Mouse (Mus musculus) erythroblast, embryonic 14.5 days (primary cell): ENCODE results near the gene Ptk6.
A peak's percentile ranks its signal among the peaks of the same experiment; 100 is the strongest.

Source experiments
- GATA1 ChIP-seq: IDR thresholded peaks from 2 replicates; pipeline ENCODE4 v1.6.1; 2012; ENCODE audit warnings: low read length, inconsistent platforms, mixed read lengths
- TAL1 ChIP-seq: IDR thresholded peaks from 3 replicates; pipeline ENCODE4 v1.6.1; 2012; ENCODE audit warnings: low read length, inconsistent platforms, mixed read lengths

DNA sequence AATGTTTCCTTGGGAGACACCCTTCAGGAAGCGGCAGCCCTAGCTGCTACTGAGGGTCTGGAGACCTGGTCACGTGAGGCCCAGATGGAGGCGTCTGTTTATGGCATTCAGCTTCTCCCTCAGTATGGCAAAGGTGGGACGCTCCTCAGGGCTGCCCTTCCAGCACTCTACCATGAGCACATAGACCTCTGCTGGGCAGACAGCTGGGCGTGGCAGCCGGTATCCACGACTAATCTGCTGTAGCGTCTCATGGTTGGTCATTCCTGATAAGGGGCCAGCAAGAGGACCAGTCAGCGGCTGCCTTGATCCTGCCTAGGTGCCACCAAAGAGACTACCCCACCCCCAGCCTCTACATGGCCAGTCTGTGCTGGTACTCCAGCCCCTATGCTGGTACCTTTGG lies 3.5 kb upstream of the Ptk6 start:
- TF ChIP-seq TAL1 (peak; percentile 45; the same call in 1 of the 3 replicates), GATA1 (peak; percentile 66)
